Mouse (Mus musculus) megakaryocyte progenitor cell, adult 5-6 weeks (primary cell): ENCODE data around the gene Atp6v0a1. TPM values are rescaled to one million over a fixed set of nuclear protein-coding genes. Genes with fewer than 3 reads are reported as not detected.

Source experiments
- ATAC-seq: replicated peaks from 2 replicates; pipeline ENCODE4 v1.8.0; 2016; ENCODE audit warnings: mild to moderate bottlenecking, moderate TSS enrichment, inconsistent platforms; ENCODE audit not compliant: poor library complexity
- total RNA-seq, 2 experiments: library from RNA; stranded (forward) in 1 of 2; stranded (reverse) in 1 of 2; fragments of 157-497, 149-512 nt in 1 of 2; fragments of 200-1000 nt in 1 of 2; gene quantifications; 2 replicates each; pipeline versions ENCODE4 v1.2.3 to v1.2.4; 2015 to 2017

Gene Atp6v0a1
- total RNA-seq, 2 experiments from 2014 or later, result 35.3 to 50.1 TPM

GRCm38 (mm10) chr11:100980438-100980837 lies 28.8 kb upstream of the Atp6v0a1 start:
- ATAC-seq, result no peak

DNA sequence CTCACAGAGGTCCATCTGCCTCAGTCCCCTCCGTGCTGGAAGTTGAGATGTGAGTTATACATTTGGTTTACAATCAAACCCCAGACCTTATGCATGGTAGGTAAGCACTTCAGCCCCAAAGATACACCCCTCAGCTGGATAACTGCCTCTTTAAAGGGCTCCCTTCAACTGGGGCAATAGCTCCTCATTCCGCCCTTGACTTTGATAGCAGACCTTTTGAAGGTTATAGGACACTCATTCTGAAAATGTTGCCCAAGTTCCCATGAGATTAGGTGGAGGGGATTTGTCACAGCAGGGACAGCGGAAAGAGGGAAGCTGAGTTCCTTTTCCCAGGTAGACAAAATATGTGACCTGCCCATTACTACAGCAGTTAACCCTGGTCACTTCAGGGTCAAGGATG lies 28.0 kb upstream of the Atp6v0a1 start:
- no peak for ATAC-seq

- ATAC-seq, result no peak
Measured at GRCm38 (mm10) chr11:100982087-100982486, 27.2 kb upstream of the Atp6v0a1 start.

DNA sequence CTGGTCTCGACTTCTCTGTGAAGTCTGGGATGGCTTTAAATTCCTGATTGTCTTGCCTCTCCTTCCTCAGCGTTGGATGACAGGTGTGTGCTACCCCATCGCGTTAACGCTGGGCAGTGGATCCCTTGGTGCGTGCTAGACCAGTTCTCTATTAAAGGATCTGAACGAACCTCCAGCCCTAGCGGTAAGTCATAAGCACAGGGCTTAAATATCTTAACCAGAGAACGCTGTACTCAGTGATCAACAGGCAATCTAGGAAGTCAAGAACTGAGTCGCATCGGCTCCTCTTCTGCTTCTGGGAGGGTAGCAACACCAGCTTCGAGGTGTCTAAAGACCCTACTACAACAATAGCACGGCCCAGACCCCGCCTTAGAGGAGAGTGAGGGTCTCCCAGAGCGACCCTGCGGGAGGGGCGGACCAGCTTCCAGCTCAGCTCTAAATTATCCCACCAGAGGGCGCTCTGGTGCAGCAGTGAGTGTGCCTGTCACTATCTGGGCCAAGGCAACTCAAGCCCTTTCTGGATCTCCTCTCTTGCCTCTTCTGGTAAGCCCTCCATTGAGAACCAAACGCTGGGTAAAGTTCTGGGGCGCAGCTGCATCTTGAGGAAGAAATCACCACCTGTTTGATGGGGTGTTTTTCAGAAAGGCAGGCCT lies 26.0 kb upstream of the Atp6v0a1 start:
- ATAC-seq, result peak; percentile 95

GRCm38 (mm10) chr11:100983778-100984131 lies 25.5 kb upstream of the Atp6v0a1 start:
- no peak for ATAC-seq

DNA sequence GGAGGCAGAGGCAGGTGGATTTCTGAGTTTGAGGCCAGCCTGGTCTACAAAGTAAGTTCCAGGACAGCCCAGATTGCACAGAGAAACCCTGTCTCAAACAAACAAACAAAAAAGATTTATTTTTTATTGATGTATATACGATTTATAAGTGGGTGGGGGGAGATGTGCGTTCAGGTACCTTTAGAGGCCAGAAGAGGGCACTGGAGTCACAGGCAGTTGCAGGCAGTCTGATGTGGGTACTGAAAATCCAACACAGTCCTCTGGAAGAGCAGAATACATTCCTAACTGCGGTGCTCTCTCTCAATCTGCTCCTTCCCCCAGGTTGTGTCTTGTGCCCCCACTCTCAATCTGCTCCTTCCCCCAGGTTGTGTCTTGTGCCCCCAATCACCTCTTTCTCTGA lies 23.6 kb upstream of the Atp6v0a1 start:
- 0 out of 2 replicates have a peak, but pooled peaks have one; percentile 41 for ATAC-seq

GRCm38 (mm10) chr11:100988674-100989073 lies 20.6 kb upstream of the Atp6v0a1 start:
- peak; percentile 39 for ATAC-seq

- no peak for ATAC-seq
Measured at GRCm38 (mm10) chr11:100989666-100990065, 19.6 kb upstream of the Atp6v0a1 start.

DNA sequence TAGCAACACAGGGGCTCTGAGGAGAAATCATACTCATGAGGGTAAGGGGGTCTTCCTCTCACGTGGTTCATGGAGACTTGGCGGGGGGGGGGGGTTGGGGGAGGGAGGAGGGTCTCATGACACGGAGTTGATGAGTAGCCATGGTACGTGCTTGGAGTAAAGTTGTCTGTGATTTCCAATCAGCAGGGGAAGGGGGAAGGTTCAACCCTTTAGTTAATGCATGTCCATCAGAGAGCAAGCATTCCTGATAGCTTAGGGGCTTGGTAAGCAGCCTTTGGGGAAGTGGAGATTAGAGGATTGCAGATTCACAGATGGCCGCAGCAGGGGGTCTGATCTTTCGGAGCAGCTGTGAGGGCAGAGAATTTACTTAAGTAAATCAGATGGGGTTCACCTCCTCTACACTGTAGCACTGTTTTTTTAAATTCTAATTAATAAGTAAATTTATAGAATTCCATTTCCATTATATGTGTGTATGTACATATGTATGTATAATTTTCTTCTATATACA lies 18.2 kb upstream of the Atp6v0a1 start:
- no peak; the same call in 1 of the 2 replicates for ATAC-seq

DNA sequence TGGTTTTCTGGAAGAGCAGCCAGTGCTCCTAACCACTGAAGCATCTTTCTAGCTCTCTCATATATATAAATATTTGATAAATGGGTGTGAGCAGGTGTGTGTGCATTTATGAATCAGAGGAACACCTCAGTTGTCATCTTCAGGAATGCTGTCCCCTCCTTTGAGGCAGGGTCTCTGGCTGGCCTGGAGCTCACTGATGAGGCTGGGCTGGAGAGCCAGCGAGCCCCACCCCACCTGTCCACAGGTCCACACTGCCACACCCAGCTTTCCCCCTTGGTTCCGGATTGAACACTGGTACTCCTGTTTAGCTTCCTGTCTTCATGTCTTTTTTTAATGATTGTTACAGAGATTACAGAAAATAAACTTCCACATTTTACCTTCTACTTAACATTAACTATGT lies 15.8 kb upstream of the Atp6v0a1 start:
- no peak for ATAC-seq

DNA sequence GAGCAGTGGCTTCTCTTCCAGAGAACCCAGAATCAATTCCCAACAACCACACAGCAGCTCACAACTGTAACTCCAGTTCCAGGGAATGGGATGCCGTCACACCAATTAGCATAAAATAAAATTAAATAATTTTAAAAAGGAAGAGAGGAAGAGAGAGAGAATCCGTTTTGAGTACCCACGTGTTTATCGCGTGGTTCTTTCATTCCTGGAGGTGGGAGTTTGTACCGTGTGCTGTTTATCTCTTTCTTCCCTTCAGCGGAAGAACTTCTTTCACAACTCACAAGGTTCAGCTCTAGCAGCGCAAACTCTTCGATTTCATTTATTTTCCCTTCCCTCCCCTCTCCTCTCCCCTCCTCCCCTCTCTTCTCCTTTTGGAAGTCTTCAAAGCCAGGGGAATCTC lies 15.0 kb upstream of the Atp6v0a1 start:
- no peak for ATAC-seq

GRCm38 (mm10) chr11:100994655-100995054 lies 14.6 kb upstream of the Atp6v0a1 start:
- ATAC-seq, result peak; percentile 14; the same call in 1 of the 2 replicates

DNA sequence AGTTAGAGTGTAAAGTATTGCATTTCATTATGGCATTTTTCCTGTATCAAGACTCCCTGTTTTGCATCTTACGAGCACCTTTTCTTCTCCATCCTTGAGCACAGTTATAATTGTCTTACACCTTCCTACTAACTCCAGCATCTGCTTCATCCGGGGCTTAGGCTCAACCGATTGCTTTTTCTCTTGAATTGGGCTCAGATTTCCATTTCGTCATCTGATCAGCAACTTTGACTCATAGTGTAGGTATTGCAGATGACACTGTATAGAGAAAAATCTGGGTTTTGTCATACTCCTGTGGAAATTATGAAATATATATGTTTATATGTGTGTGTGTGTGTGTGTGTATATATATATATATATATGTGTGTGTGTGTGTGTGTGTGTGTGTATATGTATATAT lies 12.8 kb upstream of the Atp6v0a1 start:
- ATAC-seq, result no peak

GRCm38 (mm10) chr11:100998836-100999235 lies 10.4 kb upstream of the Atp6v0a1 start:
- no peak for ATAC-seq

- ATAC-seq, result no peak
Measured at GRCm38 (mm10) chr11:100999254-100999653, 10.0 kb upstream of the Atp6v0a1 start.

DNA sequence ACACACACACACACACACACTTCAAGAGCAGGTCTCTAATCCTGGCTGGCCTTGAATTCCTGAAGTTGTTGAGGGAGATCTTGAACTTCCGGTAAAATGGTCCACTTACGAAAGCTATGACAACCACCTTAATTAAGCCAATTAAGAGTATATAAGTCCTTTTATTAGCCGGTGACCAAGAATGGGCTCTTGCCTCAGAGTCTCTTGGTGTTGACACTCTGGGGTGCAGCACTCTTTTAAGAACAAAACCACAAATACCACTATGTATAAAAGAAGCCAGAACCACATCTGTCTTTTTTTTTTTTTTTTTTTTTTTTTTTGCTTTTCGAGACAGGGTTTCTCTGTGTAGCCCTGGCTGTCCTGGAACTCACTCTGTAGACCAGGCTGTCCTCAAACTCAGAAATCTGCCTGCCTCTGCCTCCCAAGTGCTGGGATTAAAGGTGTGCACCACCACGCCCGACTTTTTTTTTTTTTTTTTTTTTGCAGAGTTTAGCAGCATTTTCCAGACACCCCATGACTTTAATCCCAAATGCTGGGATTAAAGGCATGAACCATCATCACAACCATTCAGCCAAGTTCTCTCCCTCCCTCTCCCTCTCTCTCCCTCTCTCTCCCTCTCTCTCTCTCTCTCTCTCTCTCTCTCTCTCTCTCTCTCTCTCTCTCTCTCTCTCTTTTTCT lies 7.2 kb upstream of the Atp6v0a1 start:
- peak; percentile 66 for ATAC-seq

DNA sequence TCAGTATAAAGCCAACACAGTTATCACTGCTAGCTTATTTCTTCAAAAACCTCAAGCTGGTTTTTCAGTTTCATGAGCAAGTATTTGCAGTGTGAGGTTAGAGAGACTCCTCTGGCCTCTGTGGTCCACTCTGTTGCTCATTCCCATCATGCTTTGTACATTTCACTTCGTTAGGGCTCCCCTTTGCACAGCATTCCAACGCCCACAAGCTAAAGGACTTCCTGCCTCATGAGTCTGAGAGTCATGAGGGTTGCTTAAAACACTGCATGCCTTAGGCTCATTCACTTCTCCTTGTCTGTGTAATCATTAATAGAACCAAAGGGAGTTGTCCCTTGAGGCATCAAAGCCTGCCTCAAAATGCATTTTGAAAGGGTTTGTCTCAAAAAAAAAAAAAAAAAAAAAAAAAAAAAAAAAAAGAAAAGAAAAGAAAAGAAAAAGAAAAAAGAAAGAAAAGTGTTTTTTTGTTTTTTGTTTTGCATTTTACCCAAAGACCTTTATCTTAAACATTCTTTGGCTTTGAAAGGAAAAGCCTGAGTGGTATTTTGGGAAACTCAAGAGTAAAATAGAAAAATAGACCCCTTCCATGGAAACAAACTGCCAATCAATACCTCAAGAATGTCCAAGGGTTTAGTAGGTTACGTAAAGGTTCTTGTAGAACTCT lies 6.1 kb upstream of the Atp6v0a1 start:
- ATAC-seq, result peak; percentile 65

DNA sequence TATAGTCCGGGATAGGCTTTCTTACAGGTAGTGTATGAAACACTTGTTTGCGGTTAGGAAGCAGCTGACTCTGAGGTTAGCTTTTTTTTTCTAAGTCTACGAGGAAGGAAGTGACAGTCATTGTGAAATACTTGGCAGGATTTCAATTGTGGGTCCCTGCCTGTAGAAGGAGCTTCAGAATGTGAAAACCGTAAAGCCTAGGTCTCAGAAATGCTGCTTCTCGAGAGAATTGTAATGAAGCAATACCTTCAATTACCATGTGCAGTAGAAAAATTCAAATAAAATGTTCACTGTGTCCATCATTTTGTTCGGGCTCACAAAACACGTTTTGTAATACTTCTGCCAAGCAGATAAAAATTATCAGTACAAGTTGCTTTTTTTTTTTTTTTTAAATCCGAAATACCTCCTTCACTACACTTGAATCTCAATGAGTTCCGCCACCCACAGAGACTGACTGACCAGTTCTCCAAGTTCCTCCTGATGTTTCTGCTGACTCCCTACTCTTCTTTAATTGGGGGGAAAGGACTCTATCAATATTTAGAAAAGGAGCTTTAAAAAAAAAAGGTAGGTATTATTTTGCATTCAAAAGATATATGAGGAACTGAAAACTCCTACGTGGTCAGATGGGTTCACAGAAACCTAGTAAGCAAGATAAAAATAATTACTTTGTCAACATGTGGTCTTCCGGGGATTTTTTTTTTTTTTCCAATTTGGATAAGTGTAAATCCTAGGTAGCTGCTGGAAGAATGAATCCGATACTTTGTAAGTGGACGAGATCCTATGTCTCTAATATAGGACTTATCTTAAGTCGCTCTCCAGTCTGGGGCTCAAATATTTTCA lies 826 bp upstream of the Atp6v0a1 start:
- ATAC-seq, result peak; percentile 27

DNA sequence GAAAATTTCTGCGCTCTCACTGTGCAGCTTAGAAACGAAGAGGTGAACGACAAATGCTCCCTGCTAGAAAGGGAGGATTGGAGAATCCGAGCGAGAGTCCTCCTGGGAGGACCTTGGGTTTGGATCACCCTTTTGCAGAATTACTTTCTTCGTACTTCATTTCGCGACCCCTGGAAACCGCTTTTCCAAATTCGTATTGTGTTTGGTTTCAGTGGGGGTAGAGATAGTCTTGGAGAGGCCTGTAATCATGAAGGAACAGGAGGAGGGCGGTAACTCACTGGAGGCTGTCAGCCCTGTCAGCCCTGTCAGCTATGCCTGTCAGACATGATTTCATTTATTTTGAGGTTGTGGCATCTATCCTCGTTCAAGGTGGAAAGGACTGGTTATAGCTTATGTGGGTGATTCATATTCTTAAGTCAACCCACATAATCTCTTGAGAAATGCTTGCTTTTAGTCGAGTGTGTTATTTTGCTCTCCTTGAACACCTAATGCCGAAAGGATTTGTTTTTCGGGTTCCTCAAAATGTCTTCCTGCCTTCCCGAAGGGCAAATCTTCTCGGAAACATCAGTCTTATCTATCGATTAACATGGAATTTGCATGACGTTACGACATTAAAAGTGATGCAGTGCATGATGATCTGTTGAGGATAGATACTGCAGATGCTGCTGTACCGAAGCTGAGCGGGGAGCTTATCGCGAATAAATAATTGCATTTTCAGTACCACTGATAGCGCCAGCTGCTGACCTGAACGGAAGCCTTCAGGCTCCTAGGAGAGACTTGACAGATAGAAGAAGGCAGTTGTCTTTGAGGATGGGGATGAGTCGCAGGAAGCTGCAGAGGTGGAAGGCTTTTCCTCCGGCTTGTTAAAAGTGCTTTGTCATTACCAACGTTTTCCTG lies 884 bp downstream of the Atp6v0a1 start:
- ATAC-seq, result peak; percentile 69

DNA sequence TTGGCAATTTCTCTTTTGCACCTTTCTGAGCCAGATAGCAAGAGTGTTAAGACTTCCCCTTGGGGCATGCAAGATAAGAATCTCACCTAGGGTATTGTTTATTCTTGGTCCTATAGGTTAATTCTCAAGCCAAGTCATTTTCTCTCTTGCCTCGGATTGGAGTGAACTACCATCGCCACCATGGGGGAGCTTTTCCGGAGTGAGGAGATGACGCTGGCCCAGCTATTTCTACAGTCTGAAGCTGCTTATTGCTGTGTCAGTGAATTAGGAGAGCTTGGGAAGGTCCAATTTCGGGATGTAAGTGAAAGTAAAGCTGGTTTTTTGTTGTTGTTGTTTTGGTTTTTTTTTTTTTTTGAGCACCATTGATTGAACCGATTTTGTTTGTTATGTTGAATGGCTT lies 2.4 kb downstream of the Atp6v0a1 start:
- ATAC-seq, result no peak
